Mouse (Mus musculus): Measurements from ENCODE around the gene Rexo5.

DNA sequence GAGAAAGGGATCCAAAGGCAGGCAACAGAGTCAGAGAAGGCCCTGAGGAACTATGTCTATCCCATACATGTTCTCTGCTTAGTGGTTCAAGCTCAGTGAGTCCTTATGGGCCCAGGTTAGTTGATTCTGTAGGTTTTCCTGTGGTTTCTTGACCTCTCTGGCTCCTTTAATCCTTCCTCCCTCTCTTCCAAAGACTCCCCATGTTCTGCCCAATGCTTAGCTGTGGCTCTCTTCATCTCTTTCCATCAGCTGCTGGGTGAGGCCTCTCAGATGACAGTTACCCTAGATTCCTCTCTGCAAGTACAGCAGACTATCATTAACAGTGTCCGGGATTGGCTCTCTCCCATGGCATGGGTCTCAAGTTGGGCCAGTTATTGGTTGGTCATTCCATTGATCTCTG, 41.6 kb downstream of the Rexo5 start:
- TF ChIP-seq CTCF (IDR thresholded peaks at IDR 0.05; ENCODE audit: low read depth, low read length) (no peak), POLR2A (IDR thresholded peaks at IDR 0.05; ENCODE audit: insufficient read depth, low read length) (no peak)

All from ES-Bruce4 (cell line).